Mouse (Mus musculus) urinary bladder, postnatal 10 days (tissue): ENCODE data around the gene Clcn1.

ENCODE experiments used
- DNase-seq: peaks from one replicate; pipeline ENCODE4 v3.0.0; 2022; ENCODE audit warnings: low spot score

Gene Clcn1

DNA sequence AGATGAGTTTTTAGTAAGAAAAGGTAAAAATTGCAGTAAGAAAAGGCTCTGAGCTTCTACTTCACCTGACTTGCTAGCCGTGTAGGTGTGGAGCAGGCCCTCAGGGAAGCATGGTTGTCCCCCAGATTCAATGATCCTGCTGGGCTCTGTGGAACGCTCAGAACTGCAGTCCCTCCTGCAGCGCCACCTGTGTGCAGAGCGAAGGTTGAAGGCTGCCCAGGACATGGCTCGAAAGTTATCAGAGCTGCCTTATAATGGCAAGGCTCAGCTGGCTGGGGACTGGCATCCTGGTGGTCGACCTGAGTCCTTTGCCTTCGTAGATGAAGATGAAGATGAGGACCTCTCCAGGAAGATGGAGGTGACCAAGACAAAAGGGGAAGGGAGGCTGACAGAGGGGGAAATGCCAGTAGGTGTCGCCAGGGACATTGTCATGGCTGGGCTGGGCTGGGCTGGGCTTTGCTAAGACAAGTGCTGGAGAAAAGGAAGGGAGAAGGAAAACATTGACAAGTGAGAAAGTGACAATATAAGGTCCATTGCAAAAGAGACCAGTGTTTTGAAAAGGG, 23.4 kb downstream of the Clcn1 start:
- DNase-seq = no peak

- no peak for DNase-seq
Measured at GRCm38 (mm10) chr6:42310427-42311053, 24.1 kb downstream of the Clcn1 start.

- DNase-seq = no peak
Measured at GRCm38 (mm10) chr6:42318293-42318692, 31.8 kb downstream of the Clcn1 start.

DNA sequence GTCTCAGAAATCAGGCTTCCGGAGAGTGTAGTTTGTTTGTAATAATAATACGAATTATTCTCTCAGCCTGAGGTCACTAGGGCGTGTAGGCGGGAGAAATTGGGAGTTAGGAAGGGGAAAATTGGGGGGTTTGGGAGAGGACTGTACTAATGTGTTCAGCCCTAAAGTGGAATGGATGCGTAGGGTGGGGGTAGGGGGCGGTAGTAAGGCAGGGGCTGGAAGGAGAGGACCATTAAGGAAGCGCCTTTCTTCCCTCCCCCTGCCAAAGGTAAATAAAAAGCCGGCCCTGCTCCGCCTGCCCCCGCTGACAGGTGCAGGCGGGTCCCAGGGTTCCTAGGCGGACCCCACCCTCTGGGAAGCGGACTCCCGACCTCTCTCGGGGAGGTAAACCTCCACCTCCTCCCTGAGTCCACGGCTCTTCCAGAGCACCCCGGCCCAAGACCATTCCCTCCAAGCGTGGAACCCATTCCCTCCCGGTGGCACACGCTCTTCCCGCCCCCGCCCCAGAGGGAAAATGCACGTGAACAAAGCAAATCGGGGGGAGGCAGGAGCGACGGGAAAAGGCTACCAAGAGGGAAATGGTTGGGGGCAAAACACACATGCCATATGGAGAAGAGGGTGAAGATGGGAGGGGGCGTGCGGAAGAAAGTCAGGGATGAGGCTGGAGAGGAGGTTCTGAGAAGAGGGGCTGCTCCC, 37.0 kb downstream of the Clcn1 start:
- no peak for DNase-seq

DNA sequence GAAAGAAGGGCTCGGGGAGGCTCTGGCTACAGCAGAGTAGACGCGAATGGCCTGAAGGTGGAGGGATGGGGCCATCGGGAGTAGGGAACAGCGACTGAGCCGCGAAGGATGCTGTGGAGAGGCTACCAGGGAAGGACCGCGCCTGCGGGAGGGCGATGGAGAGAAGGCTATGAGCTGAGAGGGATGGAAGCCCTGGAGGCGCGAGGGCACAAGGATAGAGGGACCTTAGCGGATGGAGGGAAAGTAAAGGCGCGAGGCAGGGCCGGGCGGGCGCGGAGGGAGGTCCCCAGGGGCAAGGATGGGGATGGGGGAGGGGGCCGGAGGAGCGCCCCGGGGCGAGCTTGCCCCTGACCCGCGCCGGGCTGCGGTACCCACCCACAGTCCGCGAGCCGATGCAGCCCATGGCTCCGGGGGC, 37.6 kb downstream of the Clcn1 start:
- DNase-seq = no peak

- no peak for DNase-seq
Measured at GRCm38 (mm10) chr6:42324482-42325267, 38.2 kb downstream of the Clcn1 start, which contains the start of gene Fam131b. Gene Fam131b, minus strand, starts transcription at chr6:42324643.

DNA sequence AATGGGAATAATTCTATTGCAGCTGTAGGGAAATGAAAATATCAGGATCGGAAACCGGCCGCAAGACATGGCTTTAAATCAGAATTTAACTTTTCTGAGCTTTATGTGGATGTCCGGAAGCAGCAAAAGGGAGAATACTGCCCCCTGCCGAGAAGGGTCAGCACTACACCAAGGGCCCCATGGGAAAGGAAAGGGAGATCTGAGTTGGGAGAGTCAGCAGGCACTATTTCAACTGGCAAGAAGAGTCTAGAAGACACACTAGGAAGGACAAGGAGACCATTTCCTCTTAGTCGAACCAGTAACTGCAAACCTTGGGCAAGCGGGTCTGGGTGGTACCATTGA, 38.8 kb downstream of the Clcn1 start:
- DNase-seq = peak; percentile 36

- DNase-seq = no peak
Measured at GRCm38 (mm10) chr6:42326509-42326908, 40.0 kb downstream of the Clcn1 start.

GRCm38 (mm10) chr6:42328757-42329156, 42.3 kb downstream of the Clcn1 start:
- DNase-seq = no peak

- DNase-seq = no peak
Measured at GRCm38 (mm10) chr6:42330216-42330615, 43.7 kb downstream of the Clcn1 start.

DNA sequence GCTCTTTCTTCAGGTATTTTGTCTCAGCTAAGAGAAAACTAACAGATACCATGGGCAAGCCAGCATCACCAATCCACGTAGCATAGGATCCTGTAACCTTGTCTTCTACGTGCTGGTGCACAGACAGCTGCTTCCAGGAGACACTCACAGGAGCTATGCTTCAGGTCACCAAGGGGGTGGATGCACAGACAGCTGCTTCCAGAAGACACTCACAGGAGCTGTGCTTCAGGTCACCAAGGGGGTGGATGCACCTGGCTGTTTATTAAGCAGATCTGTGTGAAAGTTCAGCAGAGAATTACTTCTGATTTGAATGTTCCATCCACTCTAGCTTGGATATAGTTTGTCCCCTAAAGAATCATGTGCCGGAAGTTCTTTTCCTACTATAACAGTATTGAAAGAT, 44.5 kb downstream of the Clcn1 start:
- DNase-seq = no peak

DNA sequence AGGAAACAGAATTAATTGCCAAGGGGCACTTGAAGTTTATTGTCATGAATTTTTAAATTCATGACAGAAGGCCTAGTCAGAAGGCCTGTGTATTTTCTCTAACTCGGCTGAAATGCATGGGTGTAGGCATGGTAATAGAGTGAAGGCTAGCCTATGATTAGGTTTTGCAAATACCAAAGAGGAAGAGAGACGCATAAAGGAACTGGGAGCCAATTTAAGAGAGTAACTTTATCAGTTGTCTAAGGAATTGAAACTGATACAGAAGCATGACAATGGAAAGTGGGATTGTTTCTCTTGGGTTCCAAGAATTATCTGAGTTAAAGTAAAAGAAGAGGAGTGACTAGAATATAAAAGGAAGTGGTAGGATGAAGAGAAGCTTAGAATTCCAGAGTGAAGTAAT, 52.7 kb downstream of the Clcn1 start:
- DNase-seq = no peak

- no peak for DNase-seq
Measured at GRCm38 (mm10) chr6:42339981-42340380, 53.5 kb downstream of the Clcn1 start.

GRCm38 (mm10) chr6:42342171-42342570, 55.7 kb downstream of the Clcn1 start:
- no peak for DNase-seq

DNA sequence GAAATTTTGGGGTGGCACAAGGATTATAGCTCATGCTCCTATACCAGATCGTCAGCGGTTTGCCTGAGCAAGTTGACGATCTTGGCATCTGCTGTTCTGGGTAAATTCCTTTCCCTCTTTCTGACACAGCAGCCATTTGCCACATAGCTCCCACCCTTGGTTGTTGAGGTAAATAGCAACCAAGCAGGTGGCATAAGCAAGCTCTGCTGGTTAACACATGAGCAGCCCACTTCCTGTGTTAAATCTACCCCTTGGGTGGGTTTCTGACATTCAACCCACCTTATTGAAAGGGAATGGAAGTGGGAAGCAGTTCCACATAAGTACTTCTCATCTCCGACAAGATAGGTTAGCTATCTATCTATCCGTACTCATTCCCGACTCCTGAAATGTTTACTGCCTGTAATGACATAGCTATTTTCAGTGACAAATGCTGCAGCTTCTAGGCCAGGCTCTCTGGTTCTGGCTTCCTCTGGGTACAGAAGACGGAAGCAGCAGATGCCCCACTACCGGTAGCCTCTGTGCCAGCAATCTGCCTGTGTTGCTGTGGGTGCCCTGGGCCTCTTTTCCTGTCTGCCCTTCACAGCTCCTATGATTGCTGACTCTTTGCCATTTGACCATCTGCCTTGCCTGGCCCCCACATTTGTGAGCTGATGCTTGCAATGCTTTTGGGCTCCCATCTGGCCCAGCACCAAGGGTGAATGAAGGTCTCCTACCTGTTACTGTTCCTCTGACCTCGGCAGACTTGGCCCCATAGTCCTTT, 57.1 kb downstream of the Clcn1 start:
- DNase-seq = no peak

- DNase-seq = no peak
Measured at GRCm38 (mm10) chr6:42344255-42344654, 57.8 kb downstream of the Clcn1 start.

DNA sequence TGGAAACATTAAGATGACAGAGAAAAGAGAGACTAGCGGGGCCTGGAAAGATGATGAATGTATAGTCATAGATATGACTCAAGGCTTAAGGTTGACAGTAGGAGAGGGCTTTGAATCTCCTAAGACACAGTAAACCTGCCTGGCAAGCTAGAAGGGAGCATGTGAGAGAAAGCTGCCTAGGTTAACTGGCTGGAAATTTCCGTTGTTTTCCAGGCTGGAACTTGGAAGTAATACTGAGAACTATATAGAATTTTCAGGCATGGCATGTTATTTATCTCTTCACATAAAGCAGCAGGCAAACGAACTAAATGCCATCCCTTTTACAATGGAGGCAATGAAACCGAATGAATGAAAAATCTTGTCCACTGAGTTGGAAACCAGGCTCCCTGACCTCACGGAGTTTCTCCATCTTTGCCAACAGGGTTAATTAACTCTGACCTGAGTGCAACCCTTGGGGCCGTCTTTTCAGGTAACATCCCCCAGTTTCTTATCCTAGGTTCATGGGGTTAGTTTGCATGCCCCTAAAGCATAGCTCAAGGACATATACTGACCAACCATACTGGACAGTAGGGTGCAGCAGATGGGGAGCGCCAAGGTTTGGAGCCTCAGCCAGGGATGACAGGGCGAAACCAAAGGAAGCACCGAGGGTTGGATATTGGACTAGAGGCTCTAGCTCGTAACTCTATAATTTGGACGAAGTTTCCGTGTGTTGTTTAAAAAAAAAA, 62.0 kb downstream of the Clcn1 start:
- DNase-seq = no peak

- DNase-seq = no peak
Measured at GRCm38 (mm10) chr6:42349006-42349425, 62.5 kb downstream of the Clcn1 start.

- DNase-seq = peak; percentile 77
Measured at GRCm38 (mm10) chr6:42349426-42350020, 63.0 kb downstream of the Clcn1 start, which contains the start of gene Zyx. Gene Zyx, plus strand, starts transcription at chr6:42349630.

- no peak for DNase-seq
Measured at GRCm38 (mm10) chr6:42350021-42350967, 63.8 kb downstream of the Clcn1 start.
